Mouse (Mus musculus) CH12.LX (cell line): ENCODE data around the gene Cacng7. TPM values are rescaled to one million over a fixed set of nuclear protein-coding genes. Genes with fewer than 3 reads are reported as not detected.
A peak's percentile ranks its signal among the peaks of the same experiment; 100 is the strongest.
"Not testable (repeated sequence)": the region's sequence is repeated elsewhere in the genome, so short reads cannot be mapped to it uniquely, and the experiment has no call there.

Experiments
- DNase-seq: peaks from one replicate; pipeline ENCODE4 v3.0.0-alpha.2; 2013; ENCODE audit errors: extremely low read depth
- H3K27ac ChIP-seq: 2 replicates; pipeline ENCODE4 v1.5.1; 2012; ENCODE audit warnings: low read depth, mild to moderate bottlenecking, control low read depth, moderate library complexity; ENCODE audit not compliant: insufficient read depth
- H3K27me3 ChIP-seq: replicated peaks from 2 replicates; pipeline ENCODE3; 2012; ENCODE audit warnings: inconsistent platforms
- H3K36me3 ChIP-seq, 2 experiments: replicated peaks in 1 of 2; 2 replicates each; pipeline versions ENCODE3 to v1.6.1; 2012; ENCODE audit warnings: inconsistent platforms in 1 of 2, low read length in 1 of 2, mild to moderate bottlenecking in 1 of 2, mixed read lengths in 1 of 2, moderate library complexity in 1 of 2; ENCODE audit not compliant: control insufficient read depth in 1 of 2, insufficient read depth in 1 of 2
- H3K4me1 ChIP-seq, 2 experiments: 2 replicates each; pipeline ENCODE4 v1.6.1; 2012; ENCODE audit warnings: inconsistent platforms in 1 of 2, moderate library complexity in 1 of 2; ENCODE audit not compliant: insufficient read depth in 2 of 2, control insufficient read depth in 1 of 2
- H3K4me2 ChIP-seq: 2 replicates; pipeline ENCODE4 v1.6.1; 2012; ENCODE audit warnings: low read depth, mild to moderate bottlenecking, control low read depth; ENCODE audit not compliant: poor library complexity, insufficient read depth, severe bottlenecking
- H3K4me3 ChIP-seq, 3 experiments: fragments of 150-350 bp in 1 of 3; sonication (generic) in 1 of 3; replicated peaks in 1 of 3; 2 replicates each; pipeline versions ENCODE3 to v1.5.1; 2011 to 2012; ENCODE audit warnings: low read depth in 2 of 3, low read length in 2 of 3, mild to moderate bottlenecking in 2 of 3, moderate library complexity in 2 of 3, control low read depth in 1 of 3, improper control_type of control experiment in 1 of 3, inconsistent platforms in 1 of 3, mixed read lengths in 1 of 3; ENCODE audit not compliant: poor library complexity in 1 of 3
- H3K79me2 ChIP-seq: replicated peaks from 2 replicates; pipeline ENCODE4 v1.6.1; 2012; ENCODE audit warnings: mild to moderate bottlenecking, moderate library complexity; ENCODE audit not compliant: control insufficient read depth, poor library complexity, insufficient read depth, severe bottlenecking; ENCODE audit errors: extremely low read depth
- H3K9ac ChIP-seq: 2 replicates; pipeline ENCODE4 v1.6.1; 2012; ENCODE audit warnings: low read depth, mild to moderate bottlenecking, control low read depth, moderate library complexity; ENCODE audit not compliant: insufficient read depth
- H3K9me3 ChIP-seq: replicated peaks from 2 replicates; pipeline ENCODE3; 2012; ENCODE audit warnings: low read length, inconsistent platforms, mixed read lengths
- CHD1 ChIP-seq: IDR thresholded peaks from 2 replicates; pipeline ENCODE4 v1.6.1; 2012; ENCODE audit warnings: low read depth, low read length, improper control_type of control experiment, inconsistent platforms
- CHD2 ChIP-seq: IDR thresholded peaks from 2 replicates; pipeline ENCODE4 v1.6.1; 2011; ENCODE audit warnings: low read length, improper control_type of control experiment
- CTCF ChIP-seq, 2 experiments: IDR thresholded peaks in 1 of 2; conservative IDR thresholded peaks in 1 of 2; 2 replicates each; pipeline ENCODE4 v1.5.1; 2011 to 2012; ENCODE audit warnings: low read depth in 2 of 2, low read length in 2 of 2, improper control_type of control experiment in 1 of 2, inconsistent platforms in 1 of 2, mild to moderate bottlenecking in 1 of 2, moderate library complexity in 1 of 2
- E2F4 ChIP-seq: IDR thresholded peaks from 2 replicates; pipeline ENCODE4 v1.6.1; 2011; ENCODE audit warnings: low read depth, low read length, improper control_type of control experiment; ENCODE audit not compliant: insufficient replicate concordance
- EP300 ChIP-seq: IDR thresholded peaks from 2 replicates; pipeline ENCODE4 v1.6.1; 2011; ENCODE audit warnings: low read length, improper control_type of control experiment
- GABPA ChIP-seq: IDR thresholded peaks from 2 replicates; pipeline ENCODE4 v1.6.1; 2012; ENCODE audit warnings: low read depth, low read length, improper control_type of control experiment, inconsistent platforms; ENCODE audit not compliant: insufficient replicate concordance
- IRF4 ChIP-seq: IDR thresholded peaks from 2 replicates; pipeline ENCODE4 v1.6.1; 2014; ENCODE audit warnings: low read depth, mild to moderate bottlenecking, inconsistent platforms, low read length, improper control_type of control experiment
- JUN ChIP-seq: IDR thresholded peaks from 2 replicates; pipeline ENCODE4 v1.6.1; 2011; ENCODE audit warnings: low read depth, mild to moderate bottlenecking, low read length, improper control_type of control experiment, moderate library complexity; ENCODE audit not compliant: insufficient read depth
- JUND ChIP-seq: conservative IDR thresholded peaks from 2 replicates; pipeline ENCODE4 v1.6.1; 2011; ENCODE audit warnings: low read depth, low read length, improper control_type of control experiment
- KAT2A ChIP-seq: IDR thresholded peaks from 2 replicates; pipeline ENCODE4 v1.6.1; 2012; ENCODE audit warnings: low read length, improper control_type of control experiment, inconsistent platforms; ENCODE audit not compliant: insufficient replicate concordance
- MEF2A ChIP-seq: IDR thresholded peaks from 2 replicates; pipeline ENCODE4 v1.6.1; 2014; ENCODE audit warnings: low read depth, mild to moderate bottlenecking, inconsistent platforms, low read length, improper control_type of control experiment, borderline replicate concordance
- MYC ChIP-seq: IDR thresholded peaks from 2 replicates; pipeline ENCODE4 v1.6.1; 2011; ENCODE audit warnings: low read depth, mild to moderate bottlenecking, improper control_type of control experiment, low read length
- NRF1 ChIP-seq: IDR thresholded peaks from 2 replicates; pipeline ENCODE4 v1.6.1; 2014; ENCODE audit warnings: low read depth, mild to moderate bottlenecking, inconsistent platforms, low read length, improper control_type of control experiment, moderate library complexity
- PAX5 ChIP-seq: IDR thresholded peaks from 2 replicates; pipeline ENCODE4 v1.6.1; 2012; ENCODE audit warnings: low read length, inconsistent platforms, mixed read lengths
- POLR2A ChIP-seq: IDR thresholded peaks from 2 replicates; pipeline ENCODE4 v1.6.1; 2011; ENCODE audit warnings: low read depth, mild to moderate bottlenecking, improper control_type of control experiment, low read length
- RAD21 ChIP-seq: IDR thresholded peaks from 2 replicates; pipeline ENCODE4 v1.6.1; 2011; ENCODE audit warnings: low read depth, mild to moderate bottlenecking, low read length, improper control_type of control experiment, moderate library complexity
- RCOR1 ChIP-seq: conservative IDR thresholded peaks from 2 replicates; pipeline ENCODE4 v1.6.1; 2012; ENCODE audit warnings: low read depth, mild to moderate bottlenecking, inconsistent platforms, low read length, improper control_type of control experiment
- SIN3A ChIP-seq: IDR thresholded peaks from 2 replicates; pipeline ENCODE4 v1.6.1; 2012; ENCODE audit warnings: low read length, improper control_type of control experiment, inconsistent platforms
- SMC3 ChIP-seq: IDR thresholded peaks from 2 replicates; pipeline ENCODE4 v1.6.1; 2011; ENCODE audit warnings: low read depth, low read length, improper control_type of control experiment
- UBTF ChIP-seq: IDR thresholded peaks from 2 replicates; pipeline ENCODE4 v1.6.1; 2012; ENCODE audit warnings: low read depth, mild to moderate bottlenecking, inconsistent platforms, low read length, improper control_type of control experiment, moderate library complexity
- USF2 ChIP-seq: conservative IDR thresholded peaks from 2 replicates; pipeline ENCODE4 v1.6.1; 2011; ENCODE audit warnings: low read depth, low read length, improper control_type of control experiment
- ZKSCAN1 ChIP-seq: IDR thresholded peaks from 2 replicates; pipeline ENCODE4 v1.6.1; 2012; ENCODE audit warnings: low read depth, inconsistent platforms, low read length, improper control_type of control experiment, borderline replicate concordance
- dilution Hi-C: fragments of 300-500 bp; cut with MboI; formaldehyde crosslinking; loops from 2 replicates; pipeline ENCODE4 v1.14.3; 2020; ENCODE audit warnings: low sequenced_read_pairs; ENCODE audit not compliant: extremely low pct_unique_long_range_greater_than_20kb, extremely low pct_ligation_motif_present
- in situ Hi-C: fragments of 300-500 bp; cut with MboI; formaldehyde crosslinking; loops from 3 replicates; pipeline ENCODE4 v1.14.3; 2019; ENCODE audit warnings: low sequenced_read_pairs, low pct_ligation_motif_present, low pct_unique_long_range_greater_than_20kb, mixed read lengths
- polyA plus RNA-seq: library from polyadenylated mRNA; unstranded; fragments of >175 nt; gene quantifications from 2 replicates; pipeline ENCODE4 v1.2.1, GENCODE M21; 2012; ENCODE audit warnings: low read depth; ENCODE audit not compliant: insufficient read length
- total RNA-seq, 2 experiments: library from RNA; depleted of rRNA; stranded (reverse); fragments of 300-350 nt in 1 of 2; fragments of >200 nt in 1 of 2; gene quantifications; 2 replicates each; pipeline ENCODE4 v1.2.3; 2012 to 2014

Gene Cacng7
- total and polyA plus RNA-seq, 3 experiments: 0.21 to 2.8 (median 0.28) TPM

DNA sequence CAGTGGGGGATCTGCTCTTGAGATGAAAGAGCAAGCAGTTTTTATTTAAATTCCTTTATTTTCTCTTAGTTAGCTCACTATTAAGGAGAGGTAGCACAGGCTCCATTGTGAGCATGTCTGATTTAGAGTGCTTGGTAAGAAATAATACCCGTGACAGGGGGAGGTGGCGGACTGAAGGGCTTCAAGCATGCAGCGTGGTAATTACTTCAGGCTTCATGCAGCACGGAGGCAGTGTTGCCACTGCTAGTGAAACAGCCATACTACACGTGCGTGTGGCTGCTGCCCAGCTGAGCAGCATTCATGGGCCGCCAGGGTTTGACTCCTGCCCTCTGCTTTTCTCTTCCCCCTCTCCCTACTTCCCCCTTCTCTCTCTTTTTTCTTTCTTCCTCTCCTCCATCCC, 65.0 kb downstream of the Cacng7 start:
- H3K4me3 ChIP-seq: no peak overlapping the region
- H3K4me2 ChIP-seq: no peak overlapping the region
- H3K9ac ChIP-seq: no peak overlapping the region
- no peaks in the 10 kb centered on the region for H3K79me2 ChIP-seq
- peaks cover 0 to 5% of the 10 kb centered on the region in 2 experiments; a peak in 1 of 4 replicates for H3K4me1 ChIP-seq
- peaks cover 2% of the 10 kb centered on the region for H3K27me3 ChIP-seq
- no peaks in the 10 kb centered on the region for H3K9me3 ChIP-seq
- DNase-seq: no peak
- no peak overlapping the region for H3K27ac ChIP-seq
- dilution Hi-C loops: no loop called here
- no peaks in the 10 kb centered on the region for H3K36me3 ChIP-seq
- no peak for TF ChIP-seq RCOR1
- TF ChIP-seq JUN: no peak
- TF ChIP-seq NRF1: no peak
- no peak for TF ChIP-seq POLR2A
- TF ChIP-seq MYC: no peak
- no peak for TF ChIP-seq GABPA
- TF ChIP-seq SIN3A: no peak
- TF ChIP-seq UBTF: no peak
- TF ChIP-seq EP300: no peak
- TF ChIP-seq CHD1: no peak
- no peak for TF ChIP-seq RAD21
- no peak for TF ChIP-seq SMC3
- in situ Hi-C loops: no loop called here

DNA sequence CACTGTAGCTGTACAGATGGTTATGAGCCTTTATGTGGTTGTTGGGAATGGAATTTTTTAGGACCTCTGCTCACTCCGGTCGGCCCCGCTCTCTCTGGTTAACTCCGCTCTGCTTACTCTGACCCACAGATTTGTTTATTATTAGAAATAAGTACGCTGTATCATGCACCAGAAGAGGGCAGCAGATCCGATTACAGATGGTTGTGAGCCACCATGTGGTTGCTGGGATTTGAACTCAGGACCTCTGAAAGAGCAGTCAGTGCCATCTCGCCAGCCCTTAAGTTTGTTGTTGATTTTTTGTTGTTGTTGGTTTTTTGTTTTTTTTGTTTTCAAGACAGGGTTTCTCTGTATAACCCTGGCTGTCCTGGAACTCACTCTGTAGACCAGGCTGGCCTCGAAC, 65.6 kb downstream of the Cacng7 start:
- peak in 1 of 2 experiments; percentile 13; a peak in 1 of 4 replicates for TF ChIP-seq CTCF (conservative IDR thresholded peaks at IDR 0.05 in 1 of 2, IDR thresholded peaks at IDR 0.05 in 1 of 2; ENCODE audit: low read depth in 2 of 2, low read length in 2 of 2)
- H3K9me3 ChIP-seq, H3K79me2 ChIP-seq, H3K9ac ChIP-seq, H3K36me3 ChIP-seq, H3K27me3 ChIP-seq, H3K4me3 ChIP-seq, H3K27ac ChIP-seq, H3K4me2 ChIP-seq, in situ Hi-C loops, DNase-seq, H3K4me1 ChIP-seq, dilution Hi-C loops: not testable (repeated sequence)

DNA sequence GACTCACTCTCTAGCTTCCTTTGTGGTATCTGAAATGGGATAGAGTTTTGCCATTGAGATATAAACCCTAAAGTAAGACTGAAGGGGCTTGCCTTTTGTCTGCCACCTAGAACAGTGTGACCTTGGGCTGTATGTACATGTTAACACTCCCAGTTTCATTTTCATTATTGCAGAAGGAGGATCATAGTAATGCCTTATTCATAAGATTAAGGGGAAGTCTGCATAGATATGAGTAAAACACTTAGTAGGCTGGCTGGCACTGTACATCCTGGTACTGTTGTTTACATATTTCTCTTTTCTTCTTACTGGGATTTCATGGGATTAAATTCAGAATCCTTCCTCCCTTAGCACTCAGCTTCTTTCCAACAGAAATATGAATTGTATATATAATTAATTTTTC, 67.2 kb downstream of the Cacng7 start:
- H3K9ac ChIP-seq: no peak overlapping the region
- TF ChIP-seq E2F4 (no peak), JUND (no peak), PAX5 (no peak), CHD2 (no peak), ZKSCAN1 (no peak), IRF4 (no peak), CHD1 (no peak), MEF2A (no peak), USF2 (no peak), KAT2A (no peak), SMC3 (no peak)
- in situ Hi-C loops: no loop called here

More for the DNA sequence above, 67.2 kb downstream of the Cacng7 start:
- dilution Hi-C loops: no loop called here
- Histone ChIP-seq H3K27me3 (no peaks in the 10 kb centered on the region), H3K79me2 (no peaks in the 10 kb centered on the region), H3K36me3 (no peaks in the 10 kb centered on the region), H3K9me3 (no peaks in the 10 kb centered on the region), H3K4me2 (no peak overlapping the region), H3K4me3 (no peak overlapping the region), H3K4me1 (peaks cover 0 to 5% of the 10 kb centered on the region in 2 experiments; a peak in 1 of 4 replicates), H3K27ac (no peak overlapping the region)
- DNase-seq: no peak
